Mouse (Mus musculus) hindbrain, embryonic 11.5 days (tissue): Measurements from ENCODE around the gene Enkd1. TPM values are rescaled to one million over a fixed set of nuclear protein-coding genes. Genes with fewer than 3 reads are reported as not detected.

Experiments
- ATAC-seq: fragments of 200-750 bp; cut with Nextera tagmentation; 2 replicates; pipeline ENCODE4 v1.8.0; 2017; ENCODE audit warnings: mild to moderate bottlenecking, moderate TSS enrichment, moderate library complexity; ENCODE audit not compliant: low FRiP score
- DNase-seq: peaks from one replicate; pipeline ENCODE4 v3.0.0-alpha.2; 2015; ENCODE audit warnings: low spot score
- H3K27ac ChIP-seq: fragments of 300-500 bp; sonication (generic); 2 replicates; pipeline ENCODE4 v1.5.1; 2014; ENCODE audit warnings: mild to moderate bottlenecking, low read depth, low read length
- H3K27me3 ChIP-seq: fragments of 300-500 bp; sonication (generic); 2 replicates; pipeline ENCODE4 v1.6.1; 2014; ENCODE audit warnings: mild to moderate bottlenecking, low read length, moderate library complexity, mixed read lengths; ENCODE audit not compliant: control insufficient read depth, insufficient read depth
- H3K36me3 ChIP-seq: fragments of 300-500 bp; sonication (generic); 2 replicates; pipeline ENCODE4 v1.6.1; 2014; ENCODE audit warnings: mild to moderate bottlenecking, low read length, moderate library complexity, mixed read lengths; ENCODE audit not compliant: control insufficient read depth, insufficient read depth
- H3K4me1 ChIP-seq: fragments of 300-500 bp; sonication (generic); replicated peaks from 2 replicates; pipeline ENCODE4 v1.6.1; 2014; ENCODE audit warnings: low read length, mixed read lengths; ENCODE audit not compliant: control insufficient read depth, insufficient read depth
- H3K4me2 ChIP-seq: fragments of 300-500 bp; sonication (generic); replicated peaks from 2 replicates; pipeline ENCODE4 v1.6.1; 2014; ENCODE audit warnings: mild to moderate bottlenecking, low read depth, low read length
- H3K4me3 ChIP-seq: fragments of 300-500 bp; sonication (generic); 2 replicates; pipeline ENCODE4 v1.5.1; 2014; ENCODE audit warnings: low read depth, low read length
- H3K9ac ChIP-seq: fragments of 300-500 bp; sonication (generic); 2 replicates; pipeline ENCODE4 v1.6.1; 2014; ENCODE audit warnings: low read depth, low read length
- H3K9me3 ChIP-seq: fragments of 300-500 bp; sonication (generic); 2 replicates; pipeline ENCODE4 v1.6.1; 2016; ENCODE audit warnings: low read length; ENCODE audit not compliant: control insufficient read depth
- WGBS: fragments of 180-500 bp; shearing (Covaris S2); extraction: QIAGEN DNeasy Blood & Tissue Kit; methylation state at CpG from one replicate; pipeline ENCODE4 v1.1.7; 2014; 5-methylcytosine and 5-hydroxymethylcytosine counted together
- polyA plus RNA-seq: library from polyadenylated mRNA; unstranded; fragments of >200 nt; fragmentation: Nextera tagmentation; extraction: Ambion mirVana; gene quantifications from 2 replicates; pipeline ENCODE4 v1.2.1, GENCODE M21; 2014

Gene Enkd1
- polyA plus RNA-seq, 1 experiment from 2014 or later: 27.9 TPM

DNA sequence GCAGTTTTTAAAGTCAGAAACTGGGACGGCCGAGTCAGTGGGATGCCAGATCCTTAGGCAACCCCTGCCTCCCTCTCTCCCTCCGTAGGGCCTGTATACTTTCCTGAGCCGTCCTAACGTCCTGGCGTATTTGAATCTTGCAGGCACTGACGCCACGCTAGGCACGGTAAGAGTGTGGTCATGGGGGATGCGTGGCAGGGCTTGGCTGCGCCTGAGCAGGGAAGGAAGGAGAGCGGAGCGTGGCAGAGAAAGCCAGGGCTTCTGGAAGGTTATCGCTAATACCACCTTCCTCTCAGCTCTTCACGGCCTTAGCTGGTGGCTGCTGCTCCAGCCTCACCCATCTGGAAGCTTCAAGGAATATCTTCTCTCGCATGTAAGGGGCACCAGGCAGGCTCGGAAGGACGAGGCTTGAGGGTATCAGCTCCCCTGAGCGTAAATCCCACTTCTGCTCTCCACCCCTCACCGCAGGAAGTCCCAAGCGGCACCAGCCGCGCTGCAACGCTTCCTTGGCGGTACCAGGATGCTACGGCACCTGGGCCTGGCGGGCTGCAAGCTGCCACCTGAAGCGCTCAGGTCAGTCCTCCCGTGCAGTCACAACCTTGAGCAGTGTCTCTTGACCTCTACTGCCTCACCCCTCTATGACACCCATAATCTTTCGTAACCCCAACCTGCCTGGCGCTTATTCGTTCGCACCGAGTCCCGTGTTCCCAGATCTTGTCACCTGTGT is 18.6 kb downstream of the Enkd1 start:
- no peaks in the 10 kb centered on the region for H3K9me3 ChIP-seq
- WGBS: 57% methylated on average over 35 of the region's 35 CpGs
- no peak overlapping the region for H3K27ac ChIP-seq
- H3K4me3 ChIP-seq: no peak overlapping the region
- no peaks in the 10 kb centered on the region for H3K36me3 ChIP-seq
- H3K4me2 ChIP-seq: no peak overlapping the region
- H3K4me1 ChIP-seq: no peaks in the 10 kb centered on the region
- DNase-seq (no peak), ATAC-seq (no peak)
- H3K27me3 ChIP-seq: no peaks in the 10 kb centered on the region
- no peak overlapping the region for H3K9ac ChIP-seq

- no peak overlapping the region for H3K9ac ChIP-seq
These were observed 19.7 kb downstream of the Enkd1 start for GRCm38 (mm10) chr8:105688242-105688752.

DNA sequence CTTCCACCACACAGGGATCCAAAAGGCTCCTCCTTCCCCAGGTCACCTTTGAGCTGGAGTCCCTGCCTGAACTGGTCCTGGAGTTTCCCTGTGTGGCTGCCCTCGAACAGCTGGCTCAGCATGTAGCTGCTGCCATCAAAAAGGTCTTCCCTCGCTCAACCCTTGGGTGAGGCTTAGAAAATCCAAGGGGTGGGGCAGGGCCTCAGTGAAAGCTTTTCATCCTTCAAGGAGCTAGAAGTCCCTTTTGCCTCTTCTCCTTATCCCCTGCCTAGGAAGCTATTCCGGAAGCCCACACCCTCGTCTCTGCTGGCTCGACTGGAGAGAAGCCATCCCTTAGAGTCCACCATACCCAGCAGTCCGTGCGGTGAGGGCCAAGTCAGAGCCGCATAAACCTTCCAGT is 20.5 kb downstream of the Enkd1 start:
- Histone ChIP-seq H3K4me1 (no peaks in the 10 kb centered on the region), H3K36me3 (no peaks in the 10 kb centered on the region), H3K4me3 (no peak overlapping the region), H3K9me3 (no peaks in the 10 kb centered on the region), H3K27me3 (no peaks in the 10 kb centered on the region), H3K27ac (no peak overlapping the region), H3K4me2 (no peak overlapping the region), H3K9ac (no peak overlapping the region)
- WGBS: 69% methylated on average over 8 of the region's 8 CpGs
- ATAC-seq (no peak), DNase-seq (no peak)

More at GRCm38 (mm10) chr8:105688242-105688752, 19.7 kb downstream of the Enkd1 start:
- no peaks in the 10 kb centered on the region for H3K27me3 ChIP-seq
- WGBS: 65% methylated on average over 14 of the region's 14 CpGs
- no peak for DNase-seq
- no peak overlapping the region for H3K4me3 ChIP-seq
- H3K9me3 ChIP-seq: no peaks in the 10 kb centered on the region
- no peaks in the 10 kb centered on the region for H3K36me3 ChIP-seq
- no peaks in the 10 kb centered on the region for H3K4me1 ChIP-seq
- H3K27ac ChIP-seq: no peak overlapping the region
- H3K4me2 ChIP-seq: no peak overlapping the region
- no peak for ATAC-seq

DNA sequence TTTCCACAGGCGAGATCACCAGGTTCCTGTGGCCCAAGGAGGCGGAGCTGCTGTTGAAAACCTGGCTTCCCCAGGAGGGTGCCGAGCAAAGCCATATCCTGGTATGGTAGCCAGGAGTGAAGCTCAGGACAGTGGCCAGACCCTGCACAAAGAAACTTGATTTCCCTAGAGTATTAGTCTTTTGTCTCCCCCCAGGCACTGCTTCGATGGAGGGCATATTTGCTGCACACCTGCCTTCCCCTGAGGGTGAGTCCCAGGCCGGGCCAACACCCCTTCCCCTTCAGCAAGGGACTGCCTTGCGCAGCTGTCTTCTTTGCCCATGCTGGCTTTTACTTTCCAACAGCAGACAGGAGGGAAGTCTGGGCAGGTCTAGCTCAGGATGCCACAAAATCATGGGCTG is 21.5 kb downstream of the Enkd1 start:
- no peak overlapping the region for H3K4me3 ChIP-seq
- WGBS: 69% methylated on average over 6 of the region's 6 CpGs
- no peak overlapping the region for H3K27ac ChIP-seq
- H3K27me3 ChIP-seq: no peaks in the 10 kb centered on the region
- H3K4me1 ChIP-seq: no peaks in the 10 kb centered on the region
- ATAC-seq: no peak
- H3K36me3 ChIP-seq: no peaks in the 10 kb centered on the region
- H3K9me3 ChIP-seq: no peaks in the 10 kb centered on the region
- no peak for DNase-seq
- no peak overlapping the region for H3K9ac ChIP-seq
- H3K4me2 ChIP-seq: no peak overlapping the region

DNA sequence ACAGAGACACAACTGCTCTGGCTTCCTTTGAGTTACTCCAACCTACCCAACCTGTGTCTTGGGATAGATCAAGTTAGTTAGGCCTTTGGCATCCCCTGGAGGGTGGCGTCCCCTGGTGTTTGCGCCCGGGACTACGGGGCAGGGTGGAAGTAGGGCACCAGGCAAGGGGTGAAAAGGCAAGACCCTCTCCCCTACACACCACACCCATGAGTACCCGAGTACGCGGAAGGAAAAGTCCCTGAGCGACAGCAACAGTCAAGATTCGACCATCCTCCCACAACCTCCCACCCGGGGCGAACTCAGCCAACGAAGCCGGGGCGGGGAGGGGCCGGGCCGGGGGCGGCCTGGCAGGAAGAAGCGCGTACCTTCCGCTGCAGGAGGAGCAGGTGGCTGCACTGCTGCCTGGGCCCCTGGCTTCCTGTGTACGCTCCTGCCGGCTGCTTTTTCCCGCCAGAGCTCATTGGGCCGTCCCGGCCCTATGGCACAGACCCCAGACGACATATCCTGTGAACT is 22.2 kb downstream of the Enkd1 start, which contains the start of gene Carmil2:
TSS of gene Carmil2 (plus strand) at position 479 of the 513 bp plus-strand sequence.
- WGBS: 14% methylated on average over 26 of the region's 26 CpGs
- Histone ChIP-seq H3K4me1 (no peaks in the 10 kb centered on the region), H3K36me3 (no peaks in the 10 kb centered on the region), H3K4me2 (no peak within 1 kb of the TSS), H3K9me3 (no peaks in the 10 kb centered on the region), H3K27ac (no peak within 1 kb of the TSS), H3K9ac (no peak within 1 kb of the TSS), H3K4me3 (no peak within 1 kb of the TSS), H3K27me3 (no peaks in the 10 kb centered on the region)
- DNase-seq: peak; percentile 55
- peak; percentile 44; the same call in 1 of the 2 replicates for ATAC-seq

DNA sequence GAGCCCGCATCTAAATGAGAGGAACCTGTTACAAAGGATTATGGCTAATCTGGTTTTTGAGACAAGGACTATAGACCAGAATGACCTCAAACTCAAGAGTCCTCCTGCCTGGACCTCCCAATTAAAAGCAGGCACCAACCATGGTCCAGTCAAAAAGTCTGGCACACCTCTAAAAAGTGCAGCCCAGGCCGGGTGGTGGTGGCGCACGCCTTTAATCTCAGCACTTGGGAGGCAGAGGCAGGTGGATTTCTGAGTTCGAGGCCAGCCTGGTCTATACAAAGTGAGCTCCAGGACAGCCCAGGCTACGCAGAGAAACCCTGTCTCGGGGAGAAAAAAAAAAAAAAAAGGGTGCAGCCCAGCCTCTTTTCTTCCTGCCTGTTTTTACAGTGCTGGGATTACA is 22.7 kb downstream of the Enkd1 start:
- no peak for ATAC-seq

DNA sequence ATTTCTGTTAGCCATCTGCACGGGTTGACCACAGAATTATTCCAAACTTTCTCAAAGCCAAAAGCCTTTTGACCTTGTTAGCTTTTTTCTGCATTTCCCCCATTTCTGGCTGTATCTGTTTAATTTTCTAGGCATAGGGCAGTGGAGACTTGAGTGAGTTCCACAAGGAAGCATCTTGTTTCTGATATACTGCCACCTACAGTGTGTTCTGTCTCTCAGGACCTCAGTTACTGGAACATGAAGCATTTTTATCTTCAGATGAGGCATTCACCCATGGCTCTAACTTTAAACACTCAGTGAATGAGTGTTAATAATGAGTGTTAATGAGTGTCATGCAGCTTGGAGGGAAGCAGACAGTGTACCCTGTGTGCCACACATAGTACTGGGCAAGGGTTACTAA is 30.1 kb downstream of the Enkd1 start:
- Histone ChIP-seq H3K4me3 (no peak overlapping the region), H3K4me1 (no peaks in the 10 kb centered on the region), H3K36me3 (peaks cover 10% of the 10 kb centered on the region; the same call in 1 of the 2 replicates), H3K9me3 (no peaks in the 10 kb centered on the region), H3K4me2 (no peak overlapping the region), H3K27ac (no peak overlapping the region), H3K27me3 (no peaks in the 10 kb centered on the region), H3K9ac (no peak overlapping the region)
- WGBS: 89% methylated on average over 1 of the region's 1 CpGs
- ATAC-seq: no peak
- no peak for DNase-seq

More for the DNA sequence above, 22.7 kb downstream of the Enkd1 start:
- Histone ChIP-seq H3K9me3 (no peaks in the 10 kb centered on the region), H3K27ac (no peak overlapping the region), H3K36me3 (no peaks in the 10 kb centered on the region; the same call in 1 of the 2 replicates), H3K4me1 (no peaks in the 10 kb centered on the region), H3K9ac (no peak overlapping the region), H3K27me3 (no peaks in the 10 kb centered on the region), H3K4me2 (no peak overlapping the region), H3K4me3 (no peak overlapping the region)
- DNase-seq: no peak
- WGBS: 78% methylated on average over 7 of the region's 7 CpGs

GRCm38 (mm10) chr8:105661167-105661566 is 46.8 kb downstream of the Enkd1 start:
- H3K9me3 ChIP-seq: no peaks in the 10 kb centered on the region
- H3K27ac ChIP-seq: no peak overlapping the region
- H3K27me3 ChIP-seq: no peaks in the 10 kb centered on the region
- H3K4me2 ChIP-seq: no peak overlapping the region
- no peaks in the 10 kb centered on the region for H3K4me1 ChIP-seq
- no peak for ATAC-seq
- H3K4me3 ChIP-seq: no peak overlapping the region
- no peak overlapping the region for H3K9ac ChIP-seq
- 86% methylated on average over 3 of the region's 3 CpGs for WGBS
- peak; percentile 16 for DNase-seq
- H3K36me3 ChIP-seq: no peaks in the 10 kb centered on the region

- Histone ChIP-seq H3K4me3 (no peak overlapping the region), H3K4me1 (no peaks in the 10 kb centered on the region), H3K36me3 (no peaks in the 10 kb centered on the region), H3K27ac (no peak overlapping the region), H3K27me3 (no peaks in the 10 kb centered on the region), H3K4me2 (no peak overlapping the region), H3K9ac (no peak overlapping the region), H3K9me3 (no peaks in the 10 kb centered on the region)
- ATAC-seq: no peak
- no peak for DNase-seq
These were observed 50.4 kb downstream of the Enkd1 start for GRCm38 (mm10) chr8:105657641-105658040.
